Mouse (Mus musculus): Measurements from ENCODE around the gene Gm21783. TPM values are rescaled to one million over a fixed set of nuclear protein-coding genes. Genes with fewer than 3 reads are reported as not detected.
"Not testable (repeated sequence)": the region's sequence is repeated elsewhere in the genome, so short reads cannot be mapped to it uniquely, and the experiment has no call there.

The Gm21783 gene
- not detected for polyA plus RNA-seq (2012; fragmentation: generic; extraction: Trizol)
- long read RNA-seq, experiment 1: 0 reads
- long read RNA-seq, experiment 2: 0 reads

DNA sequence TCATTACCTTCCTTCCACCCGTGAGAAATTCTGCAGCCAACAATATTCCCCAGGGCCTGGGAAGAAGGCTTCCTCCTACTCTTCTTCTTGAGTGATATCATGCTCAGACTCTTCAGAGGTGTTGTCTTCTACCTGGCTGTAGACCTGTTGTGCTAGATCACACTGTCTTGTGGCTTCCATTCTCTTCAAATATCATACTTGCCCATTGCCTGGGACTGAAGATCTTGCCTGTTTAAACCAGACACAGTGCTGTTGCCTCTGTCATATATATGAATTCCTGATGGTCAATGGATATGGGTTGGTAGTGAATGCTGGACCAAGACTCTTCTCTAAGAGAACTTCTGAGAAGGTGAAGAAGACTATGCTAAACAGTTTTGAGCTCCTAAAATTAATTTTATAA, at the start of gene Gm21783:
Gm21783 (minus strand) TSS at position 101 of the 400 bp plus-strand sequence.
- H3K36me3 ChIP-seq (ENCODE audit: control insufficient read depth, insufficient read depth); H3K79me3 ChIP-seq (ENCODE audit: low read depth); H3K27me3 ChIP-seq (ENCODE audit: control insufficient read depth, insufficient read depth, insufficient read length); H3ac ChIP-seq (ENCODE audit: control insufficient read depth, insufficient read length, low read depth); H3K4me3 ChIP-seq (ENCODE audit: insufficient read depth, poor library complexity, severe bottlenecking); H3K79me2 ChIP-seq (ENCODE audit: control insufficient read depth, insufficient read depth): not testable (repeated sequence)

Measured in C2C12 (cell line).